Mouse (Mus musculus) layer of hippocampus, postnatal 14 days (tissue): ENCODE data around the gene Olfr457. TPM values are rescaled to one million over a fixed set of nuclear protein-coding genes. Genes with fewer than 3 reads are reported as not detected.
"Not testable (repeated sequence)": the region's sequence is repeated elsewhere in the genome, so short reads cannot be mapped to it uniquely, and the experiment has no call there.

Source experiments
- DNase-seq, 2 experiments: peaks; one replicate each; pipeline ENCODE4 v3.0.0; 2021 to 2022; ENCODE audit warnings: low spot score in 2 of 2, mixed read lengths in 1 of 2
- long read RNA-seq, 2 experiments: library from polyadenylated mRNA; stranded (forward); transcript quantifications; one replicate each; pipeline ENCODE4 v2.0.0; 2021
- total RNA-seq, 2 experiments: library from RNA; stranded (reverse); gene quantifications; 2 replicates each; pipeline ENCODE4 v1.2.3; 2021

The Olfr457 gene
- not detected for total RNA-seq
- long read RNA-seq, experiment 1: 0 reads
- long read RNA-seq, experiment 2: 0 reads

DNA sequence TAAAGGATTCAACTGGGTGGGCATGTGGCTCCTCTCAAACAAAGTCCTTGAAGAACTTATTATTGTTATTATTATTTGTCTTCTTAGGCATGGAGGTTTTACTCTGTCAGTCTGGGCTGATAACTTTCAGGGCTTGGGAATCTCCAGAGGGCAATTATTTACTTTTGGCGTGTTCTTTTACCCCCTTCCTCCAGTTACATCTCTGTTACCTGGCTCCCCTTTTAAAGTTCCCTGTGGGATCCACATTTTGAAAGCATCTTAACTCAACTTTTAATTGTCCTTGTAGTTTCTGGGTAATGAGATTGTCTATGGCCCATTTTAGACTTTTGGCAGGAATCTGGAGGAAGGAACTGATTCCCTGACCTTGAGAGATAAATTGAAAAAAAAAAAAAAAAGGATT is at the start of gene Olfr457:
Olfr457 (minus strand) TSS at position 101 of the 400 bp plus-strand sequence.
- DNase-seq: no peak

DNA sequence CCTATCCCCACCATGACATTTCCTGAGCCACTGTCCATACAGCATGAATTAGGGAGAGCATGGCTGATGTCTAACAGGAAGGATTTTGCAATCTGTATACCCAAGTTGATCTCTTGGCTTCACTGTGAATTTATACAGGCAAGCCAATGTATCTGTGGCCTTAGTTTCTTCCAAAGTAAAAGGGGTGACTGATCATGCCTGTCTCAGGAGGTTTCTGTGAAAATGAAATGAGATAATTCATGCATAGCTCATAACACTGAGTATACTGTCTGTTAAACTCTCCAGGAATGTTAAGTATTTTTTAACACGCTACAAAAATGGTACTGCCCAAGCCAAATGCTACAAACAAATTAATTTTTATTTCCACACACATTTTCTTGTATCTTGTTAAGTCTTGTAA is 37.3 kb upstream of the Olfr457 start:
- no peak for DNase-seq

DNA sequence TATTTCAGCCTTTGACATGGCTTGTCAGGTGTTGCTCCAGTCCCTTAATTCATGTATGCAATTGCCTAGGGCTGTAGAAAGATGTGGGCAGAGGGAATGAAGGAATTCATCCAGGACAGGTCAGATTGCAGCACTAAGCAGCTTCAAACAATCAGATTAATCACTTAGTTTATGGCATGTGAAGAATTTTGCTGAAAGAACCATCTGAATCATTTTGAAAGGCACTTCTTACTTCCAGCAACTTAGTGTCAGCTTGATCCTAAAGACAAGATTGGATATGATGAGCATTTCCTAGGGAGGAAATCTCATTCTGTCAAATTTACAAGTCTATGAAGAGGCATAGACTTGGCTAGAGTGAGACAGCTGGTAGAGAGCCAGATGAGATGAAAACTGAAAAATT is 33.2 kb upstream of the Olfr457 start:
- DNase-seq: no peak

DNA sequence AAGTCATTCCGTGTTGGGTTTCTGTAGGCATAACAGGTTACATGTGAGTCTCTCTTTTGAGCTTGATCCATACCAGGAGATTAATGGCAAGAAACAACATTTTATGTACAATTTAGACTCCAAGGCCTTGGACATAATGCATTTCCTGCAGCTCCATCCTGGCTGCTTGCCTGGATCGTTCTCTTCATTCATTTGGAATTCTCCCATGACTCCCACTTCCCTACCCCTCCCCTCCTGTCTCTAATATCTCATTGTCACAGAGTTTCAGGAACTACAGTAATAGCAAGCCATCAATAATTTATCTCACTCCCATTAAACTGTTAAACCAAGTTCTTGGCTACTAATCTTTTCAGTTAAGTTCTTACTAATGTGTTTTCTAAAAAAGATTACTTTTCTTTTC is 27.3 kb upstream of the Olfr457 start:
- peak in 1 of 2 experiments; percentile 17 for DNase-seq

DNA sequence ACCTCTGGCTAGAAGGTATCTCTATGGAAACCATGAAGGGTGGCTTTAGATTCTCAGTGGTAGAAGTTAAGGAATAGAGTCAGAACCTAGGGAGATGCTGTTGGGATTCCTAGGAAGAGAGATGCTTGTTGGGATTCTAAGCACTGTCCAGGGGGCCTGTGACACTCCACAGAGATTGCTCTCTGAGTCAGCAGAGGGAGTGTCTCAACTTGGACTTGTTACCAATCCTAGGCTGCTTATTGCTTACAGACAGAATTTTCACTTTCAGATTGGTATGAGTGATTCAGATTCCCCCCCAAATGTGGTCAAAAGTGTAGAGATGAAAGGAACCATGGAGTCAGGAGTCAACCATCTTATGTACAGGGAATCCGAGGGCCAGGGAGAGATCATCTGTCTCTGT is 13.6 kb upstream of the Olfr457 start:
- DNase-seq: no peak

DNA sequence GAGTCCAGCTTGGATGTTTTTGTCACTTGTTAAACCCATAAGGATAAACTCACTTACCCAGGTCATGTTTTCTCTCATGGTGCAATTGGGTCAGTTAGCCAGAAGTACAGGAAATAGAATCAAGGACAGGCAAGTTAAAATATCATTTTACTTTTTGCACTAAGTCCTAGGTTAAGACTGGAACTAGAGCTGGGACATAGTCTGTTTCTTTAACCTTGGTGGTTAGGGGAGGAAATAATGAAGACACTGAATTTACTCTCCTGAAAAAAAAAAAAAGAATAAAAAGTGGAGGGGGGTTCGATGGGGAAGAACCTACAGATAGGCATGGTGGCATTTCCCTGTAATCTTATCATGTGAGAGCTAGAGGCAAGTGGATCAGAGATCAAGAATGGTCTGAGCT is 11.0 kb upstream of the Olfr457 start, which contains the start of gene Olfr456:
Olfr456 (minus strand) TSS at position 101 of the 400 bp plus-strand sequence.
- no peak for DNase-seq

DNA sequence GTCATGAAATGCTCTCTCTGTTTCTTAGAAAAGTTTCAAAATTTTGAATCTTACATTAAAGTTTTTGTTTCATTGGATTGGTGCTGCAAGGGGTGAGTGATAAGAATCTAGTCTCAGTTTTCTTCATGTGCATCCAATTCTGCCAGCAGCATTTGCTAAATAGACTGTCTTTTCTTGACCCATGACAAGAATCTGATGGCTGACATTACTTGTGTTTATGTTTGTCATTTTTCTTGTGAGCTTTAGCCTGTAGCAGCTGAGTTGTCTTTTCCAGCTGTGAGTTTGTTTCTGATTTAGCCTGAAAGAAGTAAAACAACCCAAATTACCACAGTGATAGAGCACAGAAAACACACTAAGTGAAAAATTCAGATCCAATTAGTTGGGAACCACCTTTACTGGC is 8.5 kb upstream of the Olfr457 start:
- DNase-seq: no peak

DNA sequence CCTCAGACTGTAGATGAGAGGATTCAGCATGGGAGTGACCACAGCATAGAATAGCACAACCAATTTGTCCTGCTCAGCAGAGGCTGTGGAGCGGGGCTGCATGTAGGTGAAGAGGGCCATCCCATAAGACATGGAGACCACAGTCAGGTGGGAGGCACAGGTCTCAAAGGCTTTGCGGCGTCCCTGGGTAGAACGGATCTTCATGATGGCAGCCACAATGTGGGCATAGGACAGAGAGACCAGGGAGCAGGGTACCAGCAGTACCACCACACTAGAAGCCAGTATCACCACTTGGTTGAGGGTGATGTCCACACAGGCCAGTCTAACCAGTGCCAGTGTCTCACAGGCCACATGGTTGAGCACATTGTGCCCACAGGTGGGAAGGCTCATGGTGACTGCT is 4.8 kb downstream of the Olfr457 start:
- DNase-seq: not testable (repeated sequence)

DNA sequence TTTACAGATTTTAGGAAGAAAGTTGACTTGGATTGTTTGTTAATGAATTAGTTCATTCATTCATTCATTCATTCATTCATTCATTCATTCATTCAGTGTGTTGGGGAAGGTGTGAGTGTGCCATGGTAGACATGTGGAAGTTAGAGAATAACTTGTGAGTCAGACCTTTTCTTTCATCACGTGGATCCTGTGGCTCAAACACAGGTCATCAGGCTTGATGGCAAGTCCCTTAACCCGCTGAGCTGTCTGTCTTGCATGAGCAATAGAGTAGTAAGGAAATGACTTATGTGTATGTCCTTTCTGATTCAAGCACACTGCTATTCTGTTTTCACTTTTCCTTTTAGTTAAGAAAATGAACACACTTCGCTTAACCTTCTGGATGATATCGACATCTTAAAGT is 5.6 kb downstream of the Olfr457 start:
- no peak for DNase-seq

DNA sequence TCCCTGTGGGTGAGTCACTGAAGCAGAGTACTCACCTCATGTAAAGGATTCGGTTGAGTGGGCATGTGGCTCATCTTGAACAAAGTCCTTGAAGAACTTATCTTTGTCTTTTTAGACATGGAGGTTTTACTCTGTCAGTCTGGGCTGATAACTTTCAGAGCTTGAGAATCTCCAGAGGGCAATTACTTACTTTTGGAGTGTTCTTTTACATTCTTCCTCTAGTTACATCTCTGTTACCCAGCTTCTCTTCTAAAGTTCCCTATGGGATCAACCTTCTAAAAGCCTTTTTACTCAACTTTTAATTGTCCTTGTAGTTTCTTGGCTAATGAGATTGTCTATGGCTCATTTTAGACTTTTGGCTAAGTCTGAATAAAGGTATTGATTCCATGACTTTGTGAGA is 11.0 kb downstream of the Olfr457 start, which contains the start of gene Olfr458:
Olfr458 (minus strand) TSS at position 101 of the 400 bp plus-strand sequence.
- no peak for DNase-seq

DNA sequence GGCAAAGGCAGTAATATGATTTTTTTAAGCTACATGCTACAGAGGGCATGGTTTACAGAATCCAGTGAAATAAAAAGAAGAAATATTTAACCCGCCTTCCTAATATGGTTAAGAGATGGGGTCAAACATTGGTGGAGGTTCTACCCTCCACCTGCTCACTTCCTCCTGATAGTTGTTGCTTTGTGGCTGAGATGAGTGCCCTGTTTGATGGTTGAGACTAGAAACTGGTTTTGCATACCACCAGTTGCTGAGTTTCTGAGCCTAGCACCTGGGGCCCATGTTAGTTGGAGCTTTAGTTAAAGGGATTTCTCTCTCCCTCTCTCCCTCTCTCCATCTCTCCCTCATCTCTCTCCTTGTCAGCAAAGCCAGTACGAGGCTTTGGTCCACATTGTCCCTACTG is 28.8 kb downstream of the Olfr457 start:
- DNase-seq: no peak

DNA sequence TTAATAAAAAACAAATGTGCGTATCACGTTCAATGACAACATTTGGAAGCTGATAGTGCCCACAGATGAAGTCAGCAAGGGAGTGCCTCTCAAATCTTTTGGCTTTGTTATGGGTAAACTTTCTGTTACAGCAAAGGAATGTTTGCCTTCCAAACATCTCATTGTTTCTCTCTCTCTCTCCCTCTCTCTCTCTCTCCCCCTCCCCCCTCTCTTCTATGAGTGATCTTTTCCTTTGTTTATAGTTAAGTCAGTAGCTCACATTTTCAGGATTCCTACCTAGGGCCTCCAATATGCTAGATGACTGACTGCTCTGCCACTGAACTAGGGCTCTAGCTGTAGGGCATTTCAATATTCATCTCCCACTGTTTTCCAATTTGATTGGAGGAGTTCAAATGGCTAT is 31.6 kb downstream of the Olfr457 start:
- DNase-seq: no peak

DNA sequence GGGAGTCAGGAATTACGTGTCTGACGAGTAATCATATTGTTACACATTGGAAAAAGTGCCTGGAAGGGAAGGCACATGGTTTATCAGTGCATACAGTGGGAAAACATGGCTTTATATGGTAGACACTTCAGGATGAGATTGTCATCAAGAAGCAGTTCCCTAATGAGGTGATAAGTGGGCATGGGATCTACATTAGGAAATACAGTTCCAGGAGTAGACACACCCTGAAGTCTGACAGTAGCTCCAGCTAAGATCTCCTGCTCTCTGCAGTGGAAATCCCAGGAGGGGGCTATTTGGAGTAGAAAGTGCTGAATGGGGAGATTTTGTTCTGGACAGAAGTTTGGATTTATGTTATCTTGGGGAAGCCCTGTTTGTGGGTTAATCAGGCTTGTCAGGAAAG is 34.7 kb downstream of the Olfr457 start:
- DNase-seq: no peak

DNA sequence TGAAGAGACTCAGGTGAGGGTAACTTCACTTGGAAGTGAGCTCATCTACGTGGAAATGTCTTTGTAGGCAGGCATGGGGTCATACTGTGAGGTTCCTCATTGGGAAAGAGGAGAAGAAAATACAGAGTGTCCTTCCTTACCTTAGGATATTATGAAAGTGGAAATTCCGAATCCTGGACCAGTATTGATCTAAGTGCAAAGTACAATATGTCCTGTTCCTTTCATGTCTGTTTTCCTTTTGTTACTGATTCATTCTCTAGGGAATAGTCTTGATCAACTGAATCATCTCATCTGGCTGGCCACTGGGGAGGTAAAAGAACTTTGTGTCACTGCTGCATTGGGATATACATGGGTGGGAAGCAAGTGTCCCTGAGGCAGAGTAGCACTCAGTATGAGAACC is 40.6 kb downstream of the Olfr457 start:
- DNase-seq: no peak

DNA sequence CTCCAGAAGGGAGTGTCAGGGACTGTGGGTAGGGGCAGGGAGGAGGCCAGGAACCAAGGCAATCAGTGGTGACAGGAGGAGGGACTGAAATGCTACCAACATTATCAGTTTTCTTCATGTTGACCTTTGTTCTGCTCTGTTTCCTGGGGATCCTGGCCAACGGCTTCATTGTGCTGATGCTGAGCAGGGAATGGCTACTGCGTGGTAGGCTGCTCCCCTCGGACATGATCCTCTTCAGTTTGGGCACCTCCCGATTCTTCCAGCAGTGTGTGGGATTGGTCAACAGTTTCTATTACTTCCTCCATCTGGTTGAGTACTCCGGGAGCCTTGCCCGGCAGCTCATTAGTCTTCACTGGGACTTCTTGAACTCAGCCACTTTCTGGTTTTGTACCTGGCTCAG is 41.7 kb downstream of the Olfr457 start, which contains the start of gene Tas2r126:
Tas2r126 (plus strand) TSS at position 90 of the 400 bp plus-strand sequence.
- no peak for DNase-seq

DNA sequence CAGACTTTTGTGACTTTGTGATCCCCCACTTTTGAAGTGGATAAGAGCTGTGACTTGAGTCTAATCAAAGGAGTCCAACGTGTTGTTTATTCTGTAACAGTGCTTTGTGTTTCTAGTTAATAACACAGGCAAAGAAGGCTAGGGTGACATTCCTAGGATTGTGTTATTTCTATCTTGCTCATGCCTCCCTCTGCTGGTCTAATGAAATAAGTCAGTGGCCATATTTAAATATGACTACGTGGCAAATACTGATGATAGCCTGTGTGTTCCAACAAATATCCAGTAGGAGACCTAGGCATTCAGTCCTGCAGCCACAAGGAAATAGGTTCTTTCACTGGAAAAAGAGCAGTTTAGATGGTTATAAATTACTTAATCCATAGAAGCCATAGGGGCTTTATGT is 42.6 kb downstream of the Olfr457 start:
- no peak for DNase-seq

DNA sequence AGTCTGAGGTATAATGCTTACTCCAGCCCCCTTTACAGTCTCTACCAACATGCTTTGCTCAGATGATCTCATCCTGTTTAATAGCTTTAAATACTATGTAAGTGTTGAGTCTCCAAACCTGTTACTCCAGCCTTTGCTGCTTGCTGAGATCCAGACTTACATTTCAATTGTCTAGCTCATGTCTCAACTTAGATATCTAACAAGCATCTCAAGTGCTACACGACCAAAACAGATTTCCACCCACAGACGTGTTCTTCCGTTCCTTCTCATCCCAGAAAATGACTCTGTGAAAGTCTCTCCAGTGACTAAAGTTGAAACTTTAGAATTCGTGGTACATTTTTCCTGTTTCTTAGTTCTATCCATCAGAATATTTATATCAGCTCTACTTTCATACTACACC is 49.8 kb downstream of the Olfr457 start:
- DNase-seq: no peak

DNA sequence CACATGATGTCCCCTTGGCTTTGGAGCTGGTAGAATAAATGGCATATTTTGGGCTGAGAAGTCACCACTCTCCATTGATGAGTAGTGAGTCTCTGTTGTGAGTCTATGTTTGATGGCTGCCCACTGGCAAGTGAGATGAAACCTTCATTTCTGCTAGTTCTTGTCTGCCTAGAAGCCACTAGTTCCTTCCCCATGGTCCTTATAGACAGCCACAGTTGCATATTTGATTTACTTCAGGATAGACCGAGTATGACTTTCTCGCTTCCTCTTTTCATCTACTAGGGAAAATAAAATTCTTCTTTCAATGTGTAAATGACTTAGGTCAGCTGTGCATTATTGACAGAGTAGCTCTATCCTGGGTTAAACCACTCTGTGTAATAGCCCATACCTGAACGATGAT is 51.7 kb downstream of the Olfr457 start:
- no peak for DNase-seq

DNA sequence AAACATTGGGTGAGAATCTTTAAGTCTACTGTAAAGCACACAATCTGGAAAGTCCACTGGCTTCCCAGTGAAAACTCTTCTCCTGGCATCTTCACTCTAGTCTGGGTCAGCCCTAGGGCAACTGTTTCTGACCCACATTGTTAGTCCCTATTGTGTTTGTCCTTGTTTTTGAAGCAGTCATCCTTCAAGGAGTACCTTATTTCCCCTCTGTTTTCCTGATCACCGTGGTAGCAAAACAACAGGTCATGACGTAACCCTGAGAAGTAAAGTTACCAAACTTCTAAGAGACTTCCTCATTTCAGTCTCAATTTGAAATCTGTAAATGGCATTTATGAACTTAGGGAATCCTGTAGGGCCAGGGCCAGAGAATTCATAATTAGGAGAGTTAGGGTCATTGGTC is 54.7 kb downstream of the Olfr457 start:
- DNase-seq: no peak

DNA sequence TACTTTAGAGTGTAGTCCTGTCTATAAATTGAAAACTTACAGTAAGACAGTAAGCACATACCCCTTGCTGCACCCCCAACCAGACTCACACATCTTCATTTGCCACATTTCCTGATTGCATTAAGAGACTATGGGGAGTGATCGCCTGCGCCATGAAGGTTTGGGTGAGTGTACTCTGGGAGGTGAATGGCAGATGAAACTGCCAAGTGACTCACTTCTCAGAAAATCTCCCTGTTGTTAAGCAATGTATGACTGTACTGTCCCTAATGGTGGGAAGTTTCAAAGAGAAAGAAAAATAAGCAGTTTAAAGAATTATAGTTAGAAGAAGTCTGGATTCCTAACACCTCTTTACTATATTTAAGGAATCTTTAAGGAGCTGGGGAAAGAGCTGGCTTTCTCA is 56.7 kb downstream of the Olfr457 start:
- no peak for DNase-seq
